Mouse (Mus musculus) heart, embryonic 16.5 days (tissue): ENCODE results near the gene Cox8b. TPM values are rescaled to one million over a fixed set of nuclear protein-coding genes. Genes with fewer than 3 reads are reported as not detected.

ENCODE experiments used
- ATAC-seq: fragments of 200-750 bp; cut with Nextera tagmentation; replicated peaks from 2 replicates; pipeline ENCODE4 v1.8.0; 2017; ENCODE audit warnings: moderate number of reproducible peaks; ENCODE audit not compliant: insufficient read depth, low FRiP score; ENCODE audit errors: extremely low read depth
- H3K27ac ChIP-seq: fragments of 300-500 bp; sonication (generic); 2 replicates; pipeline ENCODE4 v1.5.1; 2014; ENCODE audit warnings: mild to moderate bottlenecking, low read length, control low read depth, moderate library complexity
- H3K27me3 ChIP-seq: fragments of 300-500 bp; sonication (generic); 2 replicates; pipeline ENCODE4 v1.6.1; 2014; ENCODE audit warnings: low read length, mixed read lengths; ENCODE audit not compliant: control insufficient read depth, insufficient read depth
- H3K36me3 ChIP-seq: fragments of 300-500 bp; sonication (generic); 2 replicates; pipeline ENCODE4 v1.6.1; 2014; ENCODE audit not compliant: control insufficient read depth, insufficient read depth
- H3K4me1 ChIP-seq: fragments of 300-500 bp; sonication (generic); 2 replicates; pipeline ENCODE4 v1.6.1; 2014; ENCODE audit warnings: low read length, mixed read lengths; ENCODE audit not compliant: control insufficient read depth, insufficient read depth
- H3K4me2 ChIP-seq: fragments of 300-500 bp; sonication (generic); 2 replicates; pipeline ENCODE4 v1.6.1; 2014; ENCODE audit warnings: low read depth, mild to moderate bottlenecking, control low read depth, low read length
- H3K4me3 ChIP-seq: fragments of 300-500 bp; sonication (generic); 2 replicates; pipeline ENCODE4 v1.5.1; 2014; ENCODE audit warnings: mild to moderate bottlenecking, control low read depth, low read length
- H3K9ac ChIP-seq: fragments of 300-500 bp; sonication (generic); 2 replicates; pipeline ENCODE4 v1.6.1; 2014; ENCODE audit warnings: low read length, control low read depth
- H3K9me3 ChIP-seq: fragments of 300-500 bp; sonication (generic); replicated peaks from 2 replicates; pipeline ENCODE4 v1.6.1; 2016; ENCODE audit warnings: low read length; ENCODE audit not compliant: control insufficient read depth
- WGBS: fragments of 180-500 bp; shearing (Covaris S2); extraction: QIAGEN DNeasy Blood & Tissue Kit; methylation state at CpG from one replicate; pipeline ENCODE4 v1.1.7; 2014; 5-methylcytosine and 5-hydroxymethylcytosine counted together
- polyA plus RNA-seq: library from polyadenylated mRNA; unstranded; fragments of >200 nt; fragmentation: Nextera tagmentation; extraction: Ambion mirVana; gene quantifications from 2 replicates; pipeline ENCODE4 v1.2.1, GENCODE M21; 2015

The Cox8b gene
- polyA plus RNA-seq, 1 experiment from 2014 or later = 467 TPM

- Histone ChIP-seq H3K27ac (no peak overlapping the region), H3K4me1 (peaks cover 15% of the 10 kb centered on the region), H3K9ac (no peak overlapping the region), H3K36me3 (peaks cover 61% of the 10 kb centered on the region), H3K4me2 (no peak overlapping the region), H3K4me3 (no peak overlapping the region), H3K9me3 (no peaks in the 10 kb centered on the region), H3K27me3 (no peaks in the 10 kb centered on the region)
- ATAC-seq = no peak
- WGBS = 81% methylated on average over 5 of the region's 5 CpGs
Observed at GRCm38 (mm10) chr7:140860728-140861127, 39.5 kb downstream of the Cox8b start.

DNA sequence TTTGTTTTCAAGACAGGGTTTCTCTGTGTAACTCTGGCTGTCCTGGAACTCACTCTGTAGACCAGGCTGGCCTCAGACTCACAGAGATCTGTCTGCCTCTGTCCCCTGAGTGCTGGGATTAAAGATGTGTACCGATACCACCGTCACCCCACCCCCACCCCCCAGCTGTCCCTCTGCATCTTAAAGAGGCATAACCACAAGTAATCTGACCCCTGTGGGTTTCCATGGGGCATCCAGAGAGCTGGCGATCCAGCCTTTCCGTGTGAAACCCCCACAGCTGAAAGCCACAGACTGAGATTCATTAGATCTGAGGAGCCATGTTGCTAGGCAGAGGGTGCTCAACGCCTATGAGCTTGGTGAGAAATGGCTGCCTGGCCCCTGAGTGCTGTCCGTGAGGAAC, 40.2 kb downstream of the Cox8b start:
- no peak overlapping the region for H3K9ac ChIP-seq
- H3K4me3 ChIP-seq = no peak overlapping the region
- H3K4me1 ChIP-seq = peaks cover 21% of the 10 kb centered on the region
- no peaks in the 10 kb centered on the region for H3K9me3 ChIP-seq
- no peak for ATAC-seq
- H3K27ac ChIP-seq = no peak overlapping the region
- H3K4me2 ChIP-seq = no peak overlapping the region
- H3K27me3 ChIP-seq = no peaks in the 10 kb centered on the region
- WGBS = 72% methylated on average over 6 of the region's 6 CpGs
- peaks cover 60% of the 10 kb centered on the region for H3K36me3 ChIP-seq

DNA sequence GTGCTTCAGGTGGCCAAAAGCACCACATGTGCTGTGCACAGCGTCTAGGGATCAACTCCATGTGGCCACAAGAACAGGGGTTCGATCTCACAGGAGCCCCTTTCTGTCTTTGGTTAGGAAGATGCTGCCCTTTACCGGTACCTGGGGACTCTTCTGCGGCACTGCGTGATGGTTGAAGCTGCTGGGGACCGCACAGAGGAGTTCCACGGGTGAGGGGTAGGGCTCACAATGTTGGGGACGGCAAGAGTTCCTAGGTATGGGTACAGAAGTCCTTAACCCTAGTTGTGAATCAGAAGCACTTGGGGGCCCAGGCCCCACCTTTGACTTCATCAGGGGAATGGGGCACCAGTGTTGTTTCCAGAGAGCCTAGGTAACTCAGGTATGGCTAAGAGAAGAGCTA, 41.5 kb downstream of the Cox8b start:
- Histone ChIP-seq H3K4me2 (peak overlapping the region; percentile 98), H3K36me3 (peaks cover 58% of the 10 kb centered on the region), H3K27me3 (no peaks in the 10 kb centered on the region), H3K4me1 (peaks cover 23% of the 10 kb centered on the region), H3K9me3 (no peaks in the 10 kb centered on the region), H3K9ac (peak overlapping the region; percentile 80), H3K4me3 (no peak overlapping the region; the same call in 1 of the 2 replicates), H3K27ac (no peak overlapping the region)
- no peak for ATAC-seq
- WGBS = 95% methylated on average over 8 of the region's 8 CpGs

- 30% methylated on average over 40 of the region's 40 CpGs for WGBS
- no peaks in the 10 kb centered on the region for H3K27me3 ChIP-seq
- no peaks in the 10 kb centered on the region for H3K9me3 ChIP-seq
- peak within 1 kb of the TSS; percentile 80 for H3K4me3 ChIP-seq
- peak within 1 kb of the TSS; percentile 80 for H3K9ac ChIP-seq
- ATAC-seq = 0 out of 2 replicates have a peak, but pooled peaks have one; percentile 11
- H3K4me2 ChIP-seq = peak within 1 kb of the TSS; percentile 98
- peak within 1 kb of the TSS; percentile 95 for H3K27ac ChIP-seq
- peaks cover 58% of the 10 kb centered on the region for H3K36me3 ChIP-seq
- peaks cover 23% of the 10 kb centered on the region for H3K4me1 ChIP-seq
Observed at GRCm38 (mm10) chr7:140857550-140858505, 42.4 kb downstream of the Cox8b start, which contains the start of gene Bet1l. TSS of gene Bet1l (minus strand) at chr7:140857577.

GRCm38 (mm10) chr7:140856785-140857549, 43.3 kb downstream of the Cox8b start, which contains the start of gene Ric8a:
TSS of gene Ric8a (plus strand) at chr7:140856957.
- peak within 1 kb of the TSS; percentile 95 for H3K27ac ChIP-seq
- no peaks in the 10 kb centered on the region for H3K27me3 ChIP-seq
- peak within 1 kb of the TSS; percentile 80 for H3K4me3 ChIP-seq
- WGBS = under 1% methylated on average over 49 of the region's 50 CpGs
- peak within 1 kb of the TSS; percentile 98 for H3K4me2 ChIP-seq
- no peaks in the 10 kb centered on the region for H3K9me3 ChIP-seq
- H3K36me3 ChIP-seq = peaks cover 58% of the 10 kb centered on the region
- peak; percentile 81 for ATAC-seq
- H3K9ac ChIP-seq = peak within 1 kb of the TSS; percentile 80
- H3K4me1 ChIP-seq = peaks cover 23% of the 10 kb centered on the region

DNA sequence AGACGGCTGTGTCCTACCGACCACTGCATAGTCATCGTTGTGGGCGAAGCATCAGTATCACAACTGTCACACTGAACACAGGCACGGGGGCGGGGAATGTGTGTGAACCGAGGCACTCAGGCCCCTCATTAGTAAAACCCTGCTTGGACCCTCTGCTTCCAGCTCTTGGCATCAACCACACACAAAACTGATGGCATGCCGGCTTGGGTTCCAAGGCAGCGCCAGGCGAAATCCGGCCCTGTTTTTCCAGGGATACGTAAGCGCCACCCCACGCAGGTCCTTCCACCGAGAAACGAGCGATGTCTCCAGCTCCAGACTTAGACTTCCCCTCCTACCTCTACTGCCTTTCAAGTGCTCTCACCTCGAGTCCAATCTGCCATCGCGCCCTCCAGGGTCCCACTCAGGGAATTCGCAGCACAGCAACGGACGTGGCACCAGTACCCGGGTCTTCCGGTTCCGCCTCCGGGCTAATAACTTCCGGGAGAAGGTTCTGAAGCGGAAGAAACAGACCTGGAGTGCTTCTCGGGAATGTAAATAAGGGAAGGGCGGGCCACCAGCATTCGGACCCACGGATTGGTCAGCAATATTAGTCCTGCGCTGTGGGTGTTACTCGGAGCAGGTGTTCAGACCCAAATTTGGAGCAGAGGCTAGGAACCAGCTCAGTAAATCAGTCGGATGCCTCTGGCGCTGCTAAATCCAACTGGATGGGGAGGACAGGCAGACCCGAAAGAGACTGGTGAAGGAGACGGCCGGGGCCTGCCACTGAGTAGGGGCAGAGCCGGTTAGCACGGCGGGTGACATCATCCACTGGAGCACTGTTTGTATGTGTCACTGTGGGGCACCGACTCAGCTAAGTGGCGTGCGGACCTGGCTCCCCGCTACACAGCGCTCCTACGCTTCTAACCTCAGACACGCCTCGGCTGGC, 44.1 kb downstream of the Cox8b start, which contains the start of gene Gm45785:
Gene Gm45785 (minus strand): TSS at position 472 of the 925 bp plus-strand sequence.
- Histone ChIP-seq H3K27me3 (no peaks in the 10 kb centered on the region), H3K4me3 (peak within 1 kb of the TSS; percentile 80), H3K36me3 (peaks cover 51% of the 10 kb centered on the region), H3K4me2 (peak within 1 kb of the TSS; percentile 98), H3K27ac (peak within 1 kb of the TSS; percentile 95), H3K9me3 (no peaks in the 10 kb centered on the region), H3K9ac (peak within 1 kb of the TSS; percentile 80), H3K4me1 (peaks cover 23% of the 10 kb centered on the region)
- under 1% methylated on average over 51 of the region's 51 CpGs for WGBS
- peak; percentile 82 for ATAC-seq

- Histone ChIP-seq H3K36me3 (peaks cover 47% of the 10 kb centered on the region), H3K4me1 (peaks cover 23% of the 10 kb centered on the region), H3K27me3 (no peaks in the 10 kb centered on the region), H3K27ac (no peak overlapping the region), H3K9ac (peak overlapping the region; percentile 80), H3K4me2 (peak overlapping the region; percentile 98), H3K9me3 (no peaks in the 10 kb centered on the region), H3K4me3 (peak overlapping the region; percentile 80)
- 70% methylated on average over 9 of the region's 9 CpGs for WGBS
- no peak for ATAC-seq
Observed at GRCm38 (mm10) chr7:140855181-140855580, 45.1 kb downstream of the Cox8b start.

DNA sequence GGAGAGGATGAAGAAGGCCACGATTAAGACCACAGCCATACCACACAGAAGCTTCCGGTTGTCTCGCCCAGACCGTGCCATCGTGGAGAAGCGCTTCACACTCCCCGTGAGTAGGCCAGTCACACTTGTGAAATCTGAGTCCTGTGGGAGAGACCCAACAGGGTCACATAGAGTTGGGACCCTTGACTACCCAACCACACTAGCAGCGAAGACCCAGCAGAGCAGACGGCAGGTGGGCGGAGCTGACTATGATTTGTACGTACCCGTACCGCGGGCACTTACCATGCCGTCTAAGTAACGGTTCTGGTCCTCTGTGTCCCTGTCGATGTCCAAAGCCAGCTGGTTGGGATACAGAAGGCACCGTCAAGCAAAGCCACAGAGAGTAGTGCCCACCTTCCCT, 45.8 kb downstream of the Cox8b start:
- Histone ChIP-seq H3K27ac (no peak overlapping the region), H3K27me3 (no peaks in the 10 kb centered on the region), H3K4me3 (no peak overlapping the region), H3K9ac (no peak overlapping the region), H3K4me1 (peaks cover 23% of the 10 kb centered on the region), H3K4me2 (no peak overlapping the region), H3K9me3 (no peaks in the 10 kb centered on the region), H3K36me3 (peaks cover 40% of the 10 kb centered on the region)
- WGBS = 92% methylated on average over 18 of the region's 18 CpGs
- no peak for ATAC-seq
